Mouse (Mus musculus): ENCODE data around the gene Psmd9. TPM values are rescaled to one million over a fixed set of nuclear protein-coding genes. Genes with fewer than 3 reads are reported as not detected.

Psmd9 gene
- total RNA-seq, 2 experiments from 2014 or later, result 14.1 to 18.3 TPM

DNA sequence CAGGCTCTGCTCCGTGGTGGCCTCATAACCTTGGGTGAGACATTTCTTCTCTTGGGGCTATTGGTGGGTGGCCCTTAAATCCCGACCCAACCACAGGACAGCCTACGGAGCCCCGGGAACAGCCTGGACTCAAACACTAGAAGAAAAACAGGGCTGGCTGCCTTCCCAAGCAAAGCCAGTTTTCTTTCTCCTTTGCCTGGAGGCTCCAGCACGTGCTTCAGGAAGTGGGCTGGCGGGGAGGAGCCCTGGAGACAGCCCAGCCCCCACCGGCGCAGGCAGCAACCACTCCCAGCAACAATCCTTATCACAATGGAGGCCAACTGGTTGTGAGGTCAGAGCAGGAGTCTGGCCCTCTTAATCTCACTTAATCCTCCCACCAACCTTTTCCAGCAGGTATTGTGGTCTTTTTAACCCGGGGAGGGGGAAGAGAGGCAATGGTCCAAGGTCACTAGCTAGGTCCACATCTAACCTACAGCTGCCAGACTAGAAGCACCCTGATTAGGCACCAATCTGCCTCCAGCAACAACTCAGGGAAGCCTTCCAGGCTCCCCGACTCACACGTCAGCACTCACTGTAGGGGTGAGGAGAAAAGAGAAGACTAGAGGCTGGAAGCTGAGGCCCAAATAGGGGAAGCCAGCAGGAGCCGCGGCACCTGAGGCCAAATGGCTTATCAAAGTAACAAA lies 32.7 kb upstream of the Psmd9 start:
- intact Hi-C loops (cut with DNase I), result no loop called here
- DNase-seq, result peak; percentile 92 to 93

DNA sequence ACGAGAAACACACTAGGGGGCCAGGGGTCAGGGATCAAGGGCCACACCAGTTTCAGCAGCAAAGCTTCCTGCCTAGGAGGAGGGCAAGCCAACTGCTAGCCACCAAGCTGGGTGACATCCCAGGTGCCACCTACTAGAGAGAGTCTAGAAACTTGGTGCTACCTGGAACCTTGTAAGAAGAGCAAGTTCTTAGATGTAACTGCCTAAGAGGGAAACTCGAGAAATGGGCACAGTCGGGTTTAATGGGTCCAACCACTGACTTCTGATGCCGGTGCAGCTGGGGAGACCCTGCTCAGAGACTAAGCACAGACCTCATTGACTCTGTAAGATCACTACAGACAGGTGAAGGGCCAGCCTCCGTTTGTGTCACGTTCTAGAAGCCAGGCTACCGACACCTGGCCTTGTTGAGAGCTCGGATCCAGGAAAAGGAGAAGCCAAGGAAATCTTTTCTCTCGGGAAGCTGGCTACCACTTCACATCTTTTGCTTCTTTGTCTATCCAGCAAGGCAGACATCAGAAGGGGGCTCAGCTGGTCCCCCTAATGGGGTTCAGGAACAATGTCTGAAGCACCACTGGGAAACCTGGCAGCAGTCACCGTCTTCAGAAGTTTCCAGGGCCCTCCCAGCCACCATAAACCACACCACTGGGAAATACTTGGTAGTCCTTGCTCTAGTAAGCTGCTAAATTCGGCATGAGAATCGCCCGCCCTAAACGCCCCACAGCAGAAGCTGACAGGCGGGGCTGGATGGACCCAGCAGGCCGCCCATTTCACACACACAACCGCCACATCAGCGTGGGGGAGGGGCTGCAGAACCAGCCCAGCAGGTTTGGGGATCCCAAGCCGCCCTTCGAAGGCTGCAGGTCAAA lies 31.9 kb upstream of the Psmd9 start:
- DNase-seq, result peak; percentile 83 to 89
- intact Hi-C loops (cut with DNase I), result no loop called here

DNA sequence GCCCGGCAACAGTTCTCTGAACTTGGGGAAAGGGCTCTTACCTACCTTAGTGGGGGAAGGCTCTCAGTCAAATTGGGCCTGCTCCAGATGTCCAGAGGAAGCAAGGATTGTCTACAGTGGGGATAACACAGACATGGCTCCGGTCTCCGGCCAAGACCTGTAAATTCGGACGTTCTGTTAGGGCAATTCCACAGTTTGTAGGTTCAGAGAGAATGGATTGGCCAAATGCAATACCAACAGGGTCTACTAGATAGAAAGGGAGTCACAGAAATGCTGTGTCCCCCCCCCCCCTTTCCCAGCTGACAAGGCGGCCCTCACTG lies 31.3 kb upstream of the Psmd9 start:
- intact Hi-C loops (cut with DNase I), result no loop called here
- DNase-seq, result no peak

DNA sequence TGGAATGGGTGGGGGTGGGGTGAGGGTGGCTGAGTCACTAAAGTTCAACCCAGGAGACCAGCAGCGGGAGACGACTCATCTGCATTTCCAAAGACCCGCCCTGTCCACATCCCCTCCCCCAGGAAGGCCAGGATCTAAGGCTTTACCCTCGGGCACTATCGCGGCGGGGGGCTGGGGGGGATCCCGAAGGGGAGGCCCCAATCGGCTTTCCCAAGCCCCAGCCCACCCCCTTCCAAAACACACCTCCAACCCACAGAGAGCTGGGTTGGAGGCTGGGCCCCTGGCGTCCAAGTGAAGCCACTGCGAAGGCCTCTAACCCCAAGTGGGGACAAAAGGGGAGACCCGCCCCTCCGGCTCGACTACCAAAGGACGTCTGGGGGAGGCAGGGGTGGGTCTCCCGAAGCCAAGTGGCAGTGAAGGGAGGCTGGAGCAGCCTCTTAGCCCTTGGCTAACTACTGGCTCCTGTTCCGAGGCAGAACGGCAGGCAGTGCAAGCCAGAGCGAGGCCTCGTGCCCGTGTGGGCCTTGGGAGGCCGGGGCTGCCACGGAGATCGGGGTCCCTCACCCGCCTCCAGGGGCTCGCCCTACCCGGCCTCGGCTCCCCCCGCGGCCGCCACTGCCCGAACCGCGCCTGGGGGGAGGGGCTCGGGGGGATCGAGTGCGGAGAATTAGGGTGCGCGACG lies 30.8 kb upstream of the Psmd9 start:
- intact Hi-C loops (cut with DNase I), result no loop called here
- peak; percentile 71 to 85 for DNase-seq

DNA sequence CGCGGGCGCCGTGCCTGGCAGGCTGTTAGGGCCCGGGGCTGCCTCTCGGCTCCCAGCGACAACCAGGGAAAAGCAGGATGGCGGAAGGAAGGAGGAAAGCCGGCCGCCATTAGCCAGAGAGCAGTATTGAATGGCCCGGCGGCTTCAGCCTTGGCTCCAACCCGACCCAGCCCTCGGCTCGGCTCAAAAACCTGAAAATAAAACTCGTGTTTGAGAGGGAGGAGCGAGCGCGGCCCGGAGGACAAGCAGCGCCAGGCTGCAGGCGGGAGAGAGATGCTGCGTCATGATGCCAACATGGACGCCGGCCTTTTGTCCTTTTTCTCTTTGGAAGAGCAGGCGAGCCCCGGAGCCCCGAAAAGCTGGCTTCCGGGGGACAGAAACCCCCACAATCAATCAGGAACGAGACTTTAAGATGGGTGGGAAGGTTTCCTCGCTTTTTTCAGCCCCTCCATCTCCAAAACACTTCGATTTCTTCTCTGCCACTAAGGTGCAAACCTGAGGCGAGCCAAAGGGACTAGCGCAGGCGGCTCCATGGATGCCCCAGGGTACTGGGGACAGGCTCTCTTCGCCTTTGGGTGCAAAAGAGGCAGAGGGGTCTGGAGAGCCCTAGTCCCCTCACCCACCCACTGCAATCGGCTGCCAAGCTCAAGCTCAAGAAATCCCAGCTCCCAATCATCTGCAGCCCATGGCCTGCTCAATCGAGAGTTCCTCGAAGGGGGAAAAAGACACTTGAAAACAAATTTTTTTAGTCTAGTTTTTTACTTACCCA lies 30.1 kb upstream of the Psmd9 start:
- peak; percentile 86 to 91 for DNase-seq
- intact Hi-C loops (cut with DNase I), result no loop called here

DNA sequence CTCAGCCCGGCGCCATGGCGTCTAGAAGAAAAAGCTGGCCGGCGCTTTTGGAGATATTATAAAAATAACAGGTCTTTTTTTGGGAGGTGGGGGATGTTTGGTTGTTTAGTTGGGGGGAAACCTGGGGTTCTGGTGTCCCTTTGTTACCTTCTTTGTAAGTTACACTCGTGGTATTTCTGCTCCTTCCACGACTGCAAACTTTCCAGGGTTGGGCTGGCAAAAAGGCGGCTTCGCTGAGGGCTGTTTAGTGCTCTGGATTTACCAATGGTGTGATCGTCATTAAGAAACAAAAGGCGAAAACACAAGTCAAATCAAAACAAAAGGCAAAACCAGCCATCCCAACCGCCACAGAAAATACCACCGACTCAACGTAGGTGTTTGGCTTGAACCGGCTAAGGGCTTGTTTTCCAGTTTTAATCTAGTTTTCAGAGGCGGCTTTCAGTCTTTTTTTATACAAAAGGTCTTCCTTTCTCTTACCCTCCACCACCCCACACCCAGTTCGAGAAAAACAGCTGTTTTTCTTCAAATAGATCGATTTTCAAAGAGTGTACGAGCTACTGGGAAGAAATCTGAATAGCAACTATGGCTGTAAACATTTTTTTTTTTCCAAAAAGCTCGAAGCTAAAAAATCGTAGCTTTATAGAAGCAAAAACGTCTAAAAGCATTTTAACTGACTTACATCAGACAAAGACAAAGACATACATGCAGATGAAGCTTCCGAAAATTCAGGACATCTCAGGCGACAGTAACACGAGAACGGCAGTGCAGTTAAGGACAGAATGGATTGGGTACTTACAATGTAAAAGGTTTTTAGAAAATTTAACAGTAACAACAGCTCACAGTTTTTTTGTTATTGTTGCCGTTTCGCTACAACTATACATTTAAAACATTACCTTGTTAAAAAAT lies 29.2 kb upstream of the Psmd9 start:
- intact Hi-C loops (cut with DNase I), result no loop called here
- DNase-seq, result peak; percentile 41 to 69

DNA sequence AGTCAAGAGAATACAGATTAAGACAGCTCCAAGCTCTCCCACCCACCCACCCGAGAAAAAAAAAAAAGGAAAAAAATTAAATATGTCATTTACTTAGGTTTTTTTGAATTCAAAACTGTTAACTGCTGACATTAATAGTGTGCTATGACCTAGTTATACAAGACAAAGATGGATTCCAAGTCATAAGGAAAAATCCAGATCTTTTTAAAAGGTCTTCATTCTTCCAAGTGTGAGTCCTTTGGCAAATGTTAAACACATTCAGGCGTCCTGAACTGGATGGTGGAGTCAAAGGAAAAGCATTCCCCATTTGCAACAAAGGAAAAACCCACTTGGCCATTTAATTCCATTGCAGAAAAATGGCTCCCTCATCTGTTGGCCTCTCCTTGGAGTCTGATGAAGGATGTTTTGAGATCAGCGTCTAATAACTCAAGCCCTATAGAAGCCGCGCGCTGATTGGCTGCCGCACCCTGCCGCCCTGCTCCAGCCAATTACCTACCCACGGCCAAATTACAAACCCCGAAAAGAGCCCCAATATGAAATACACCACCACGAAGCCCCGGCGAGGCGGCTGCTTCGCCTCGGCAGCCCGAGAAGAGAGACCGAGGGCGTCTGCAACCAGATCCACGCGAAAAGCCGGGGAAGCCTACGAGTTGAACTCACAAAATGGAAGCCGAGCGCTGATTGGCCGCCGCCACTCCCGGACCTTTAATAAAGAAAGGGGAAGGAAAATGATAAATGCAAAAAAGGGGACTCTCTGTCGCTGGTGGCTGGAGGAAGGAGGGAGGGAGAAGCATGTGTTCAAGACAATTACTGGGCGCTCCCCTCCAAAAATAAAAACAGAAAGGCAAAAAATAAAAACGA lies 28.3 kb upstream of the Psmd9 start:
- peak; percentile 91 to 97 for DNase-seq
- intact Hi-C loops (cut with DNase I), result no loop called here

DNA sequence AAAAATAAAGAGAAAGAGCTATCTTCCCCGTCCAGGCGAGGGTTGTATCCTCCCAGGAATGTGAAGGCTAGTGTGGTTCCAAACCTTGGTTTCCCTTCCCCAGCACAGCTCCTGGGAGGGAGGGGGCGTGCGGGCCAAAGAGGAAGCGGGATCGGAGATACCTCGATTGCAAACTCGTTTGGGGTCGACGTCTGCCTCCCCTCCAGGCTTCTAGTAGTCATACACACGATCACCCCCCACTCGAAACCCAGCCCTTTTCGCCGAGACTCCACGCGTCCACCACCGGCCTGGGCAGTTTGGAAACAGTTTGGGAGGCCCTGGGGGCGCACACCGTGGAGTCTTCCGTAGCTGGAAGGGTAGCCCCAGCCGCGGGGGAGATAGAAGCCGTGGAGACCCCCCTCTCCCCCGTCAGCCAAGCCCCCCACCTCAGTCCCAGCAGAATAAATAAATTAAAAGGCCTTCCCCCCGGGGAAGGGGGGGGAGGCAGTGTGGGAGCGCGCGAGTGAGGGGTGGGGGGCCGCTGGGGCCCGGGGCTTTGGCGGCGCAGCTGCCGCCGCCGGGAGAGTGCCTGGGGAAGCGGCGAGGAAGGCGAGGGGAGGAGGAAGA lies 27.6 kb upstream of the Psmd9 start:
- intact Hi-C loops (cut with DNase I), result no loop called here
- peak in 1 of 2 experiments; percentile 69 for DNase-seq

DNA sequence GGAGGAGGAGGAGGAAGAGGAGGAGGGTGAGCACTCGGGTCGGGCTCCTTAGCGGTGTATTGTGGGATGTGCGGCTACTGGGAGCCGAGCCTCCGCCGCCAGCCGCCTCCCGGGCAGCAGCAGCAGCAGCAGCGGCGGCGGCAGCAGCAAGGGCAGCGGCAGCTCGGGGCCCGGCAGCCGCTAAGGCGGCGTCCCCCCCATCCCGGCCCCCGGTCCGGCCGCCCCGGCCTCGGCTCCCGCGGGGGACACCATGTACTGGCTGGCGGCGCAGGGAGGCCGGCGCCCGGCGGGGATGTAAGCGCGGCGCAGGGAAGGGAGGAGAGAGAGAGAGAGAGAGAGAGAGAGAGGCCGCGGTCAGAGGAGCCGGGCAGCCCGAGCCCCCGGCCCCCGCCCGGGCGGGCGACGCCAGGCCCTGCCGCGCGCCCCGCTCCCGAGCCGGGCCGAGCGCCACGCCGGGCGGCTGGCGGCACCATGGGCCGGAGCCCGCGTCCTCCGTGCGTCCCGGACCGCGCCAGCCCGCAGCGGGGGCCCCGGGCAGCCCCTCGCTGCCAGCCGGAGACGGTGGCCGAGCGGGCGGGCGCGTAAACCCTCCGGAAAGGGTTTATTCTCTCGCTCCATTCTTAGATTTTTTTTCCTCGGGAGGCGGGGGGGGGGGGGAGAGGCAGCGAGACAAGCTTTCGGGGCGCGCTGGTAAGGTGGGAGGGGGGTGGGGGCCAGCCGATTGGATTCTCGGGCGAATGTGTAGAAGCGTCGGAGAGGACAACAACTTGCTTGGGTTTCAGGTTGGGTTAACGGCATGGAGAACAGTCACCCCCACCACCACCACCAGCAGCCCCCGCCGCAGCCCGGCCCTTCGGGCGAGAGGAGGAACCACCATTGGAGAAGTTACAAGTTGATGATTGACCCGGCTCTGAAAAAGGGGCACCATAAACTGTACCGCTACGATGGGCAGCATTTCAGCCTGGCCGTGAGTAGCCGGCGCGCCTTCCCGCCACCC lies 26.8 kb upstream of the Psmd9 start, which contains the start of gene Setd1b:
Gene Setd1b (plus strand): TSS at position 33 of the 997 bp plus-strand sequence.
- peak; percentile 63 to 78 for DNase-seq
- intact Hi-C loops (cut with DNase I), result no loop called here

DNA sequence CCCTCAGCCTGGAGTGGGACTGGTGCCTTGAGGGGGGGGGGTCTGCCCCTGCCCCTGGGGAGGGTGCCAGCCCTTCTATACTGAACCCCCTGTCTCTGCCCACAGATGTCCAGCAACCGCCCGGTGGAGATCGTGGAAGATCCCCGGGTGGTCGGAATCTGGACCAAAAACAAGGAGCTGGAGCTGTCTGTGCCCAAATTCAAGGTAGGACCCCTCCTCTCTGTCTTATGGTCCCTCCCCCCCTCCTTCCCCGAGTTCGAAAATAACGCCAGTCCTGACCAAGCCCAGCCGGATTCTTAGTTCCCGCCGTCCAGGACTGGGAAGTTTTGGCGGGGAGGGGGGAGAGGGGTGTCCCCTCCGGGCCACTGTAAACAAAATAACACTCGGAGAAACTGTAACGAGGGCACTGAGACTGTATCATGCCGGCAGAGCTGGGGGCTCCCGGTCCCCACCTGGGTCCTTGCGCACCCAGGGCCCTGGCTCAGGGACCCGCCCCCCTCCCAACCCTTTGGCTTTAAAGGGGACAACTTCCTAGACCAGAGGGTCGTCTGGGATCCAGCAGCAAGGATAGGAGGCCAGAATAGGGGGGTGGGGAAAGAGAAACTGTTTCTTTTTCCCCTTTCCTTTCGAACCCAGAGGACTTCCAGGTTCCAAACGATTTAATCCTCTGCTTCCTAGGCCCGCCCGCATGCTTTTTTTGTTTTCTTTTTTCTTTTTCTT lies 25.8 kb upstream of the Psmd9 start:
- intact Hi-C loops (cut with DNase I), result no loop called here
- DNase-seq, result peak in 1 of 2 experiments; percentile 54

DNA sequence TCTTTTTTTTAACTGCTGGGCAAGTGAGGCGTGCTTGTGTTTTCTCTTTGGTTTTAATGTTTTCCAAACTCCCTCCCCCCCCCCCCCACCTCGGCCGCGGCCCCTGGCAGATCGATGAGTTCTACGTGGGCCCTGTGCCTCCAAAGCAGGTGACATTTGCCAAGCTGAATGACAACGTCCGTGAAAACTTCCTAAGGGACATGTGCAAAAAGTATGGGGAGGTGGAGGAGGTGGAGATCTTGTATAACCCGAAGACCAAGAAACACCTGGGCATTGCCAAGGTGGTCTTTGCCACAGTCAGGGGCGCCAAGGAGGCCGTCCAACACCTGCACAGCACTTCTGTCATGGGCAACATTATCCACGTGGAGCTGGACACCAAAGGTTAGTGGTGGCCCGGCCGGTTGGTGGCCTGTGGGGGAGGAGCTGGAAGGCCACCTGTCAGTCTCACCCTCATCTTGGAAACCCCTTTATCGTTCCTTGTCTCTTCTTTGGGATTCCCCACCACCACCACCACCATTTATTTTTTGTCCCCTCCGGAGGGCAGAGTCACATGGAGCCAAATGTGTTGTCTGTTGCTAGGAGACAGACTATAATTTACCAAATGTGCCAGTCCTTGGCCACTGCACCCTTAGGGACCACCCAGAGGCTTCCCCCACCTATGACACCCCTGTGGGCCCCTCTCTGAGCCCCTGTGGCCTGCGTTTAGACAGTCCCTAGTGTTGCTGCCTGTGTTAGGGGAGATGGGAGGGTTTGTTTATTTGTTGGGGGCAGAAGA lies 25.1 kb upstream of the Psmd9 start:
- intact Hi-C loops (cut with DNase I), result no loop called here
- no peak for DNase-seq

DNA sequence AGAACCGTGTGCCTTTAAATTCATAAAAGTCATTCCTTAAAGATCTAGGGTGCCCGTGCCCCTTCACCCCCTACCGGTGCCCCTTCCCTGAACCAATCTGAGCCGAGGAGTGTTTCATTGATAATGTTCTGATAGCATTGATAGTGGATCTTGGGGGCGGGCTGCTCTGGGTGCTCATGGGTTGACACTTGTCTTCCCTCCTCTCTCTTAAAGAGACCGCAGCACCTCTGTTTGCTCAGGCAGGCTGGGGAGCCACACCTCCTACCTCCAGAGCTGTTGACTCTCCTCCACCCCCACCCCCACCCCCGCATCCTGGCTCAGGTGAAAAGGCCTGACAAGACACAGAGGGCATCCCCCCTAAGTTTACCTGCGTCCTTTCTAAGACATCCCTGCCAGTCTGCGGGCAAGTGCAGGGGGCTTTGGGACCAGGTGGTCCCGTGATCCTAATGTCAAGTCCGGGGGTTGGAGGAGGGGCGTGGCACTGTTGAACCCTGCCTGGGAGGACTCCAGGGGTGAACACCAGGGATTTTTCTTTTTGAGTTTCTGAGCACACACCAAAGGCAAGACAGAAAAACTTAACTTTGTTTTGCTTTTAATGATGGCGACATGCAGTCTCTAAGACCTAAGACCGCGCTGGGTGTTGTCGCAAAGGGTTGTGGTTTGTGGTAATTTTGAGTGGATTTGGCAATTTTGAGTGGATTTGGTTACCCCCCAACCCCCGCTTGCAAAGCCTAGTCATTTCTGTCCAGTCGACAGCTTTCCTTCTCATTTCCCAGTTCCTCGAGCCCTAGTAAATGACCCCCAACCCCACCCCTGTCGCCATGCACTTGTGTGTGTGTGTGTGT lies 24.2 kb upstream of the Psmd9 start:
- no peak for DNase-seq
- intact Hi-C loops (cut with DNase I), result loop anchor here (5.0 kb wide), 1 partner anchor 133 kb away; no protein-coding TSS in a partner anchor

DNA sequence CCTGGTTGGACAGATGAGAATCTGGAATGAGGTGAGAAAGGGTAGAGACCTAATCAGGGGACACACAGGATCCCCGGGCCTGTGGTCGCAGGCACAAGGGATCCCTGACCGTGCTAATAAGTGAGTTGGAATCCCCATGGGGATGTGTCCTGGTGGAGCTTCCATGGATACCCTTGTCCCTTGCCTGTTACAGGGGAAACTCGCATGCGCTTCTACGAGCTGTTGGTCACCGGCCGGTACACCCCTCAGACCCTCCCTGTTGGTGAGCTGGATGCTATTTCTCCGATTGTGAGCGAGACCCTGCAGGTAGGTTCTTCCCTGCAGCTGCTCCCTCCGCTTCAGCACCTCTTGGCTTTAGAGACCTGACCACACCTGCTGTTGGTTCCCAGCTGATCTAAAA lies 22.9 kb upstream of the Psmd9 start:
- intact Hi-C loops (cut with DNase I), result loop anchor here (5.0 kb wide), 1 partner anchor 134 kb away; no protein-coding TSS in a partner anchor
- DNase-seq, result no peak

DNA sequence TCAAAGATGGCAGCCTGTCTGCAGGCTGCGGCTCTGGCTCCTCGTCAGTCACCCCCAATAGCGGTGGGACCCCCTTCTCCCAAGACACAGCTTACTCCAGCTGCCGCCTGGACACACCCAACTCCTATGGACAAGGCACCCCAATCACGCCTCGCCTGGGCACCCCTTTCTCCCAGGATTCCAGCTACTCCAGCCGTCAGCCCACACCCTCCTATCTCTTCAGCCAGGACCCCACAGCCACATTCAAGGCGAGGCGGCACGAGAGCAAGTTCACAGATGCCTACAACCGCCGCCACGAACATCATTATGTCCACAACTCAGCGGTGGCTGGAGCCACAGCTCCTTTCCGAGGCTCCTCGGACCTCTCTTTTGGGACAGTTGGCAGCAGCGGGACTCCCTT lies 21.6 kb upstream of the Psmd9 start:
- no peak for DNase-seq
- intact Hi-C loops (cut with DNase I), result loop anchor here (5.0 kb wide), 1 partner anchor 135 kb away; no protein-coding TSS in a partner anchor

Data from heart, postnatal 36 days (tissue).